Mouse (Mus musculus) intestine, embryonic 16.5 days (tissue): ENCODE results near the gene Zfp276. TPM values are rescaled to one million over a fixed set of nuclear protein-coding genes. Genes with fewer than 3 reads are reported as not detected.

Experiments
- ATAC-seq: fragments of 200-750 bp; cut with Nextera tagmentation; 2 replicates; pipeline ENCODE4 v1.8.0; 2017; ENCODE audit warnings: moderate TSS enrichment, moderate library complexity
- H3K27ac ChIP-seq: fragments of 300-500 bp; sonication (generic); 2 replicates; pipeline ENCODE4 v1.5.1; 2014; ENCODE audit warnings: mild to moderate bottlenecking, low read length
- H3K27me3 ChIP-seq: fragments of 300-500 bp; sonication (generic); replicated peaks from 2 replicates; pipeline ENCODE4 v1.6.1; 2014; ENCODE audit warnings: low read length, control low read depth, mixed read lengths; ENCODE audit not compliant: control insufficient read depth, insufficient read depth
- H3K36me3 ChIP-seq: fragments of 300-500 bp; sonication (generic); 2 replicates; pipeline ENCODE4 v1.6.1; 2014; ENCODE audit warnings: low read length, control low read depth; ENCODE audit not compliant: control insufficient read depth, insufficient read depth
- H3K4me1 ChIP-seq: fragments of 300-500 bp; sonication (generic); 2 replicates; pipeline ENCODE4 v1.6.1; 2014; ENCODE audit warnings: low read length, control low read depth, mixed read lengths; ENCODE audit not compliant: control insufficient read depth, insufficient read depth
- H3K4me2 ChIP-seq: fragments of 300-500 bp; sonication (generic); 2 replicates; pipeline ENCODE4 v1.6.1; 2014; ENCODE audit warnings: low read depth, low read length, control low read depth
- H3K4me3 ChIP-seq: fragments of 300-500 bp; sonication (generic); 2 replicates; pipeline ENCODE4 v1.5.1; 2014; ENCODE audit warnings: mild to moderate bottlenecking, low read length
- H3K9ac ChIP-seq: fragments of 300-500 bp; sonication (generic); 2 replicates; pipeline ENCODE4 v1.6.1; 2014; ENCODE audit warnings: low read depth, low read length
- H3K9me3 ChIP-seq: fragments of 300-500 bp; sonication (generic); 2 replicates; pipeline ENCODE4 v1.6.1; 2016; ENCODE audit warnings: low read length, control low read depth; ENCODE audit not compliant: control insufficient read depth
- WGBS: fragments of 180-500 bp; shearing (Covaris S2); extraction: QIAGEN DNeasy Blood & Tissue Kit; methylation state at CpG from one replicate; pipeline ENCODE4 v1.1.7; 2014; 5-methylcytosine and 5-hydroxymethylcytosine counted together
- polyA plus RNA-seq: library from polyadenylated mRNA; unstranded; fragments of >200 nt; fragmentation: Nextera tagmentation; extraction: Ambion mirVana; gene quantifications from 2 replicates; pipeline ENCODE4 v1.2.1, GENCODE M21; 2015

Zfp276 gene
- polyA plus RNA-seq, result 16.5 and 19.3 TPM in 2 replicates

DNA sequence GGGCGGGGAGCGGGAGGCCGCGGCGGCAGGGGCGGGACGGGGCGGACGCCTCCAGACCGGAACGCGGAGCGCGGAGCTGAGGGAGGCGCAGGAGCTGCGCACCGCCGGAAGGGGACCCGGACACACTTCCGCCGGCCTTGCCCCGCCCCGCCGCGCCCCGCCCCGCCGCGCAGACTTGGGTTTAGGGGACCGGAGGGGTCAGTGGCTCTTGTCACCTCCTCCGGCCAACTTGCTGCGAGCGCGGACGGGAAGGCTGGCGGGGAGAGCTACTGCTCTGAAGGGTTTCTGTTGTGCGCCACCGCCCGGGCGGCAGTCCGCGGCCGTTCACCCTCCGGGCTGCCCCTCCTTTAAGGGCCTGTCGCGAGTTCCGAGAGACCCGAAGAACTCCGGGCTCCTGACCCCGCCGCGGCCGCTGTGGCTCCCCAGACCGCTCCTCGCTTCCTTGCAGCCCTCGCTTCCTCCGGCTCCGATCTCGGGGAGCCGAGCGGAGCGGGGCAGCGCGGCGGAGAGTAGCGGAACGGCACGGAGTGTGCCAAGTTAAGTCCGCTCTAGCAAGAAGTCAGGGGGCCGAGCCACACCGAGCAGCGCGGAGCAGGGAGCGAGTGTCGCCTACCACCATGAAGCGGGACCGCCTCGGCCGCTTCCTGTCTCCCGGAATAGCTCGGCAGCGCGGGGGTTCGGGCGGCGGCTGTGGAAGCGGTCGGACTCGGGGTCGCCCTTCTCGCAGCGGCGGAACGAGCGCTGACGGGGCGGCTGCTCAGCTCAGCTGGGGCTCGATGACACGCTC, at the start of gene Zfp276, which contains the start of gene Vps9d1:
Gene Zfp276 (plus strand): TSS at position 97 of the 787 bp plus-strand sequence.
Gene Vps9d1 (minus strand): TSS at position 250 of the 787 bp plus-strand sequence.
- Histone ChIP-seq H3K9me3 (no peaks in the 10 kb centered on the region), H3K4me3 (peak within 1 kb of the TSS; percentile 99), H3K27me3 (no peaks in the 10 kb centered on the region), H3K27ac (peak within 1 kb of the TSS; percentile 74), H3K4me2 (peak within 1 kb of the TSS; percentile 93), H3K36me3 (peaks cover 18% of the 10 kb centered on the region), H3K9ac (peak within 1 kb of the TSS; percentile 99), H3K4me1 (peaks cover 20% of the 10 kb centered on the region)
- ATAC-seq, result peak; percentile 97
- under 1% methylated on average over 77 of the region's 99 CpGs for WGBS

DNA sequence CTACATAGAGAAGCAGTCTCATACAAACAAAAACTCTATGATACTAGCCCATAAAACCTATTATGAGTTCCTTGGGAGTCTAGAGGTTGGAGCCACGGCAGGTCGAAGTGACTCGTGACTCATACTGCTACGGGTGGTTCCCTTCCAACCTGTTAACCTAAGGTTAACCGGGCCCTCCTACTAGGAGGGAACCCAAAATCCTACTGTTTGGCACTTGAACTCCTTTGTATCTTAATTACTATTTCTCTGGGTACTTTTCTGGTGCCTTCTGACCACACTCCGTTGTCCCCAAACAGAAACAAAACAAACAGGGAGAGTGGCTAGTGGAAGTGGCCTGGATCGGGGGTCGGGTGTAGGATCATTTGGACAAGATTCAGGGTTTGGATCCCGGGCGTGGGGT, 42.1 kb upstream of the Zfp276 start:
- 31% methylated on average over 10 of the region's 10 CpGs for WGBS

DNA sequence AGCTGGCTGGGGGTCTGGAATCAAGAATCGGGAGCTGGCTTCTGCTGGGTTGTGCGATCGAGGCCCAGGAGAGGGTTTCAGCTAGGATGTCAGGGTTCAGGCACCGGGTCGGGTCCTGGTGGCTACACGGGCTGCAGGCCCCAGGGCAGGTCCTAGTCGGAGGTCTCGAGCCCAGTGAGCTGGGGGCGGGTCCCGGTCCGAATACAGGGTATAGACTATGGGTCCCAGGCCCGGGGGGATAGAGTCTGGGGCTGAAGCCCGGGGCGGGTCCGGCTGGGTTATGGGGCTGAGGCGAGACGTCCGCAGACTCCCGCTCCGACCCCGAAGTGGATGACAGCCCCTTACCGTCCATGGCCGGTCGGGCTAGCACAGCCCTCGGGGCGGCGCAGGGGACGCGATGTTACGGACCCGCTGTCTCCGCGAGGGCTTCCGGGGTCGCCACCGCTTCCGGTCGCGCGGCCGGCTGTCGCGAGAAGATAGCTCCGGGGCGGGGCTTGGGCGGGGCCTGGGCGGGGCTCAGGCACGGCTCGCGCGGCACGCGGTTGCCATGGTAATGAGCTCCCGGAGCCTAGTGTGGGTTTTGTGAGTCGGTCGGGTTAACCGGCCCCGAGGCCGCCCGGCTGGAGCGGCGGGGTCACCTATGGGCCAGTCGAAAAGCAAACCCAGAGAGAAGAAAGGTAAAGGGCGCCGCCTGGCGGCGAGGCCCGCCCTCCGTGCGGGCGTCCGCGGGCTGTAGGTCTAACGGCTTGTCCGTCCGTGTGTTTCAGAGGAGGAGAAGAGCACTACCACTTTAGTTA, 41.5 kb upstream of the Zfp276 start, which contains the start of the genes Chmp1a and Spata33:
Gene Chmp1a (minus strand): TSS at position 443 of the 797 bp plus-strand sequence.
Gene Spata33 (plus strand): TSS at position 512 of the 797 bp plus-strand sequence.
- ATAC-seq, result peak; percentile 94
- Histone ChIP-seq H3K36me3 (peaks cover 4% of the 10 kb centered on the region; the same call in 1 of the 2 replicates), H3K4me3 (peak within 1 kb of the TSS; percentile 95), H3K4me1 (peaks cover 6% of the 10 kb centered on the region; the same call in 1 of the 2 replicates), H3K27ac (peak within 1 kb of the TSS; percentile 59), H3K9ac (peak within 1 kb of the TSS; percentile 95), H3K27me3 (no peaks in the 10 kb centered on the region), H3K9me3 (no peaks in the 10 kb centered on the region), H3K4me2 (peak within 1 kb of the TSS; percentile 88)
- under 1% methylated on average over 76 of the region's 76 CpGs for WGBS

More for the DNA sequence above, 42.1 kb upstream of the Zfp276 start:
- Histone ChIP-seq H3K9me3 (no peaks in the 10 kb centered on the region), H3K27ac (peak overlapping the region; percentile 59; the same call in 1 of the 2 replicates), H3K4me2 (peak overlapping the region; percentile 88), H3K4me1 (peaks cover 6% of the 10 kb centered on the region; the same call in 1 of the 2 replicates), H3K36me3 (peaks cover 9% of the 10 kb centered on the region), H3K9ac (peak overlapping the region; percentile 95), H3K4me3 (peak overlapping the region; percentile 95), H3K27me3 (no peaks in the 10 kb centered on the region)
- no peak for ATAC-seq

DNA sequence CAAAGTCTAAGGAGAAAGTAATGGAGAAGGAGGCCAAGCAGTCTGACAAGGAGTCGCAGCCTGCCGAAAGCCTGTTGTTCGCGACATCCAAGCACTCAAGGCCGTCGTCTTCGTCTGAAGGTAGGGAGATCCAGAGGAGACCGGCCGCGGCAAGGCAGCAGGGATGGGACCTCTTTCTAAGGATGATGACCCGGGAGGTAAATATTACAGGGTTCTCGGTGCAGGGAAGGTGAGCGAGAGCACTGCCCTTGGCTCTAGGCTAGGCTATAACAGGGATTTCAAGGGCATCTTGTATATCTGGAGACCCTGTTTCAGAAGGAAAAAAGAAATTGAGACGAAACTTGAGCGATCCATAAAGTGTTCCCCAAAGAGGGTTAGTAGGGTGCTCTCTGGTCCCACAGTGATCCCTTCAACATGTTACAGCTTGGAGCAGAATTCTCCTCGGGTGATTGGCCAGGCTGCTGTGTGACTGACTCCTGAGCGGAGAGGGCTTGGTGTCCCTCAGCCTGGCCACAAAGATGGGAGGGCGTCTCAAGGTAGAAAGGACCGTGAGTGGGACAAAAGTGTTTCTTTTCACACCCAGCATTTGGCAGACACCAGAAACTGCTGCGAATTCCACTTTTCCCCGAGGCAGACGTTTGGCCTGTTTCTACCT, 40.8 kb upstream of the Zfp276 start:
- no peak overlapping the region for H3K27ac ChIP-seq
- H3K36me3 ChIP-seq, result peaks cover 4% of the 10 kb centered on the region; the same call in 1 of the 2 replicates
- peak; percentile 43; the same call in 1 of the 2 replicates for ATAC-seq
- H3K9ac ChIP-seq, result peak overlapping the region; percentile 73
- 15% methylated on average over 22 of the region's 22 CpGs for WGBS
- no peaks in the 10 kb centered on the region for H3K27me3 ChIP-seq
- H3K4me2 ChIP-seq, result peak overlapping the region; percentile 88
- H3K4me3 ChIP-seq, result peak overlapping the region; percentile 95
- no peaks in the 10 kb centered on the region for H3K9me3 ChIP-seq
- peaks cover 6% of the 10 kb centered on the region; the same call in 1 of the 2 replicates for H3K4me1 ChIP-seq

DNA sequence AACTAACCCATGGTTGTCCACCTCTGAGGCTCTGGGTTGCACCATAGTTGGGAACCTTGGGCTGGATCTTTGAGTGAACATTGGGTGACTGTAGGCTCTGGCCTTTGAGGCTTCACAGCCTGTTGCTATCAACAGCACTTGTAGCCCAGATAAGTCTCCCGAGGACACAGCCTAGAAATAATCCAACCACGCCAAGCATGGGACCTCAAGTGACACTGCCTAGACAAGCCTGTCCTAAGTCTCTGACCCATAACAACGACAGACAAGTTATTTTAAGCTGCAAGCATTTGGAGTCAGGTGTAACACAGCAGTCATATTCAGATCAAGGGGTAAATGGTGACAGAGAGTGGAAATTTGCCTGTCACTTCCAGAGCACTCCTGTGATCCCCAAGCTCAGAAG, 38.6 kb upstream of the Zfp276 start:
- 76% methylated on average over 3 of the region's 3 CpGs for WGBS
- no peak for ATAC-seq
- Histone ChIP-seq H3K4me2 (no peak overlapping the region), H3K4me1 (peaks cover 6% of the 10 kb centered on the region; the same call in 1 of the 2 replicates), H3K9ac (no peak overlapping the region), H3K4me3 (no peak overlapping the region), H3K27me3 (no peaks in the 10 kb centered on the region), H3K27ac (no peak overlapping the region), H3K9me3 (no peaks in the 10 kb centered on the region), H3K36me3 (no peaks in the 10 kb centered on the region)

DNA sequence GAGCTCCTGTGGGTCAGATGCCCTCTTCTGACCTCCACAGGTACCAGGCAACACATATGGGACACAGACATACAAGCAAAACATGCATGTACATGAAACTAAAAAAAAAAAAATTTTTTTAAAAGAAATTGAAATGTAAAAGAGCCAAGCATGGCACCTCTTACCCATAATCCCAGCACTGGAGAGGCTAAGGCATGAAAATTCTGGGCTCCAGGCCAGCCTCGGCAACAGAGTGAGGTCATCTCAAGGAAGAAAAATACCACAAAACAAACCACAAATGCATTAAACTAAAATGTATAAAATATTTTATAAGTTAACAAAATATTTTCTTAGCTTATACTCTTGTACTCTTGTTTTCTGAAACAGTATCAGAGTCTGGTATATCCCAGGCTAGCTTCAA, 33.1 kb upstream of the Zfp276 start:
- no peak overlapping the region for H3K27ac ChIP-seq
- H3K9ac ChIP-seq, result no peak overlapping the region
- H3K4me2 ChIP-seq, result no peak overlapping the region
- WGBS, result 76% methylated on average over 1 of the region's 1 CpGs
- H3K27me3 ChIP-seq, result no peaks in the 10 kb centered on the region
- no peaks in the 10 kb centered on the region for H3K9me3 ChIP-seq
- H3K4me1 ChIP-seq, result peaks cover 8% of the 10 kb centered on the region; the same call in 1 of the 2 replicates
- H3K4me3 ChIP-seq, result no peak overlapping the region
- no peaks in the 10 kb centered on the region for H3K36me3 ChIP-seq
- no peak for ATAC-seq

DNA sequence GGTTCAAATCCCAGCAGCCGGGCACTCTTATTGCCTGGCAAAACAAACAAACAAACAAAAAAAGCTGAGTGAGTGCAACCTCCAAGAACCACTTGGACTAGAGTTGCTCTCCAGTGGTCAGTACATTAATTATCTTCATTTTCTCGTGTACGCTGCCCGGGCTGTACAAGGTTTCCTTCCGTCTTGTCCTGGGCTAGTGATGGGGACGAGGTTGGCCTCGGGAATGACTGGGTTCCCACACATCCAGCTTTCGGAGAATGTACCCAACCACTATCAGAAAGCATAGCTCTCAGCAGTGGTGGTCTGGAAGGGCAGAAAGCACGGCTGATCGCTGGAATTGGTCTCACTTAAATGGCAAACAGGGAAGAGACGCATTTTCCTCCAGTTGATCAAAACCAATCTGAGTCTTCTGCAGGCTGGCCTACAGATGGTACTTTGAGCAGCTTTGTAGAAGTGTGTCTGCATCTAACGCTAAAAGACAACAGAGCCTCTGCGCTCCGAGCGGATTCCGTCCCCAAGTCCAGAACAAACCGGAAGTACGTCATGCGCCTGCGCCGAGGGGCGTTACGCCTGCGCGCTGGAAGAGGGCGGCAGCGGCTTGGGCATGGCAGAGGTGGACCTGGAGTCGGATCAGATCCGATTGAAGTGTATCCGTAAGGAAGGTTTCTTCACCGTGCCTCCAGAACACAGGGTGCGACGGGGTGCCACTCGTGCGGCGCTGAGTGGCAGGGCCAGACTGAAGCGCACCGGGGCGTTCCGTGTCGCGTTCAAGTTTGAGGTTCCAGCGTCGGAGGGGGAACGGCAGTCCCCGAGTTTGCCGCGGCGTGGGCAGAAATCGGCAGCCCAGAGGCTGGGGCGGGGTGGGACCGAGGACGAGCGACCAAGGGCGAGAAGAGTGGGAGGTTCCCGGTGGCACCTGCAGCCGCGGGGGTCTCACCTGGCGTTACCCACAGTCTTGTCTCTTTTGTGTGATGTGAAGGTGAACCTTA, 29.4 kb upstream of the Zfp276 start, which contains the start of gene Cdk10:
Gene Cdk10 (plus strand): TSS at position 565 of the 989 bp plus-strand sequence.
- H3K36me3 ChIP-seq, result 0 out of 2 replicates have a peak, but pooled peaks cover 8% of the 10 kb centered on the region
- H3K9ac ChIP-seq, result peak within 1 kb of the TSS; percentile 88
- H3K4me2 ChIP-seq, result peak within 1 kb of the TSS; percentile 86
- H3K9me3 ChIP-seq, result no peaks in the 10 kb centered on the region
- ATAC-seq, result peak; percentile 94
- WGBS, result 2% methylated on average over 59 of the region's 59 CpGs
- peak within 1 kb of the TSS; percentile 82 for H3K4me3 ChIP-seq
- H3K27me3 ChIP-seq, result no peaks in the 10 kb centered on the region
- peak within 1 kb of the TSS; percentile 74 for H3K27ac ChIP-seq
- H3K4me1 ChIP-seq, result peaks cover 8% of the 10 kb centered on the region; the same call in 1 of the 2 replicates

DNA sequence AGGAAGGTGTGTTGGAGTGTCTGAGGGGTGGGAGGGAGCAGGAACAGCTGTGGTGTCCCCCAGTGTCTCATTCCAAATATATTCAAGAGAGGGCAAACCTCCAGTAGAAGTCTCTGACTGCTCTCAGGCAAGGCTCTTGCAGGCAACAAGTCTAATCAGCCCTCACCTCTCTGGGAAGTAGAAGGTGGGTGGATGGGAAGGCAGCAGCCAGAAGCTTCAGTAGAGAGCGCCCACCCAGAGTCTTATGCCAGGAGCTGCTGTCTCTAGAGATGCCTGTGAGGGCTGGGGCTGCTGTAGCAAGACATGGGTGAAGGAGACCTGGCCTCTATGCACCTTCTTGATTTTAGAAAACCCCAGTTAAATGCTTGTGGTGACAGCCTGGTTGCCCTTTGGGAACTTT, 25.6 kb upstream of the Zfp276 start:
- no peak overlapping the region for H3K9ac ChIP-seq
- H3K4me2 ChIP-seq, result no peak overlapping the region
- WGBS, result 95% methylated on average over 1 of the region's 1 CpGs
- H3K9me3 ChIP-seq, result no peaks in the 10 kb centered on the region
- H3K4me1 ChIP-seq, result peaks cover 8% of the 10 kb centered on the region; the same call in 1 of the 2 replicates
- no peak overlapping the region for H3K27ac ChIP-seq
- H3K4me3 ChIP-seq, result no peak overlapping the region
- no peaks in the 10 kb centered on the region for H3K27me3 ChIP-seq
- no peak for ATAC-seq
- 0 out of 2 replicates have a peak, but pooled peaks cover 8% of the 10 kb centered on the region for H3K36me3 ChIP-seq
